Mouse (Mus musculus): ENCODE measurements at regions not wholly inside any gene's neighbourhood (a gene's known extent, or its start where the extent isn't known, plus 50 kb on each side); places are given as distances from the start of the nearest gene placed in this dataset.

DNA sequence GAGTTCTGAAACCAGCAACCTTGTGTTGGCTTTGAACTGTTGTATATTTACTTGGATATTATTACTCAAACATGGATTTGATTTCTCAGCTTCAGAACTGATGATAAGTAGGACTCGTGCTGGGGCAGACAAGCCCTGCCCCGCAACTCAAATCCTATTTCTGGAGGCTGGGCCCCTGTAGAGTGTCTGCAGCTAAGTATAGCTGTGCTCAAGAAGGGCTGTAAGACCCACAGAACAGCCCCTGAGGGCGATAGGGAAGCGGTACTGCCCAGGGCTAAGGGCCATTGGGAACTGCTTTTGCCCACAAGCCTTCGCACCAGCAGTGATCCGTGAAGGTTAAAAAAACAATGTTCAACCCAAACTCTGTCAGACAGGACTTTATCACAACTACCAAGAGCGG is 191.9 kb upstream of the Lpp start:
- no peak for TF ChIP-seq POLR2A (IDR thresholded peaks at IDR 0.05; ENCODE audit: borderline replicate concordance, insufficient read depth, low read length)
- no peak for TF ChIP-seq CTCF (IDR thresholded peaks at IDR 0.05; ENCODE audit: borderline replicate concordance, insufficient read depth, low read depth, low read length)

All from cerebellum, adult 2 months (tissue).